ENCODE assay signal across 10 mouse cellular contexts in the genomic region with DNA sequence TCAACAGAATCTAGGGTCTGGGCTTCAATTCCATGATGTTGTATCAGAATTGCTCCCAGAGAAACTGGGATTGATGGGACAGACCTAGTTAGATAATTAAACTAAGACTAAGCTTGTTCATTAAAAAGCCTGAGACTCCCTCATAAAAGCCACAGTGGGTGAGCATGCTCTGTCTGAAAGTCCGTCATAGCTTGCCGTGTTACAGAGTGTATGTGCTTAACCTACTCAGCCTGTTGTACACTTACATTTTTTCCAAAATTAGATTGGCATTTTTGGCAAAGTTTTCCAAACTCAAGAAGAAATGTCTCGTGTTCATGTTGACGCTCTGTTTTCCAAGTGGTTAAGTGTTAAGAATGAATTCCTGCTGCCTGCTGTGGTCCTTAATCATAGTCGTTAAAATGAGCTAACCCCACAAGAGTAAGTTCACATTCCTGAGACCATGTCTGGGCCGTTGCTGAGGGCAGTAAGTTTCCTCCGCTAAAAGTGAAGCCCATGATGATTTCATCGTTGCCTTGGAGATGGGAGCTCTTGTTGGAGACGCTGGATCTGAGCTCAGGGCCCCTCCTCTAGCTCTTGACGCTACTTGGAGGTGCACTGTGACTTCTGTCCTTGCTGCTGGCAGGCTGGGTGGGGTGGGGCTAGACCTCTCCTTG.
A peak's percentile ranks its signal among the peaks of the same experiment; 100 is the strongest.
DNase-seq lines count a peak whose midpoint lies in the region; ATAC-seq lines count a peak whose summit lies in the region.
"Had no signal": no experiment of that assay in that cellular context is flagged by ENCODE, and none has a peak within 500 bp of the region (broad histone marks: within the 10 kb centered on the region; RNA-seq: fewer than 3 reads in every experiment).

No protein-coding gene starts in this region.

- no peak overlapping the region for H3K9ac ChIP-seq in hindbrain, embryonic 11.5 days (ENCODE audit: low read depth, low read length)
- no peak overlapping the region for H3K9ac ChIP-seq in hindbrain, embryonic 14.5 days
- no peak overlapping the region for H3K9ac ChIP-seq in intestine, embryonic 15.5 days

- no peak overlapping the region for H3K4me2 ChIP-seq in hindbrain, embryonic 11.5 days (replicated peaks; ENCODE audit: low read depth, low read length)
- no peak overlapping the region for H3K4me2 ChIP-seq in hindbrain, embryonic 14.5 days (replicated peaks)
- H3K4me2 ChIP-seq in intestine, embryonic 15.5 days (replicated peaks) = no peak overlapping the region

- no peak for DNase-seq in hindbrain, embryonic 11.5 days (ENCODE audit: low spot score)
- no peak for DNase-seq in hindbrain, embryonic 14.5 days (ENCODE audit: low spot score)
- DNase-seq in embryo, embryonic 11.5 days (ENCODE audit: low read depth, low spot score) = peak; percentile 43
- DNase-seq in lung, postnatal 36 days = peak; percentile 76
- DNase-seq in left cerebral cortex, postnatal 10 days (ENCODE audit: extremely low spot score in 1 of 2, low spot score in 2 of 2) = no peak
- DNase-seq in right cerebral cortex, postnatal 10 days (ENCODE audit: low spot score in 2 of 2) = no peak
- DNase-seq: gastrocnemius, postnatal 14 days had no signal

- 0 out of 2 replicates have a peak, but pooled peaks cover 2% of the 10 kb centered on the region for H3K4me1 ChIP-seq in hindbrain, embryonic 11.5 days (replicated peaks; ENCODE audit: control insufficient read depth, insufficient read depth, low read length)
- no peaks in the 10 kb centered on the region for H3K4me1 ChIP-seq in hindbrain, embryonic 14.5 days (replicated peaks; ENCODE audit: control insufficient read depth, insufficient read depth, low read length)
- H3K4me1 ChIP-seq in intestine, embryonic 15.5 days (replicated peaks) = no peaks in the 10 kb centered on the region

- WGBS in hindbrain, embryonic 11.5 days = 54% methylated on average over 10 of the region's 10 CpGs
- WGBS in hindbrain, embryonic 14.5 days = 42% methylated on average over 10 of the region's 10 CpGs
- WGBS in intestine, embryonic 15.5 days = 35% methylated on average over 10 of the region's 10 CpGs

- ATAC-seq in hindbrain, embryonic 11.5 days (ENCODE audit: low FRiP score) = peak; percentile 40; the same call in 1 of the 2 replicates
- ATAC-seq in hindbrain, embryonic 14.5 days (ENCODE audit: low FRiP score) = no peak
- peak; percentile 61 for ATAC-seq in intestine, embryonic 15.5 days
- ATAC-seq in monocyte, adult 5-6 weeks (replicated peaks; ENCODE audit: insufficient number of reproducible peaks, low FRiP score, low TSS enrichment, poor library complexity, severe bottlenecking) = no peak

- H3K4me3 ChIP-seq in hindbrain, embryonic 11.5 days (ENCODE audit: low read depth, low read length) = no peak overlapping the region
- H3K4me3 ChIP-seq in hindbrain, embryonic 14.5 days (replicated peaks; ENCODE audit: low read length) = no peak overlapping the region
- no peak overlapping the region for H3K4me3 ChIP-seq in intestine, embryonic 15.5 days (replicated peaks)
- H3K4me3 ChIP-seq: left cerebral cortex, adult 2 months had no signal

- no peaks in the 10 kb centered on the region for H3K9me3 ChIP-seq in hindbrain, embryonic 11.5 days (ENCODE audit: control insufficient read depth, low read length)
- H3K9me3 ChIP-seq in hindbrain, embryonic 14.5 days (ENCODE audit: control insufficient read depth, low read length) = no peaks in the 10 kb centered on the region
- no peaks in the 10 kb centered on the region for H3K9me3 ChIP-seq in intestine, embryonic 15.5 days

- H3K36me3 ChIP-seq in hindbrain, embryonic 11.5 days (ENCODE audit: control insufficient read depth, insufficient read depth, low read length) = peaks cover 4% of the 10 kb centered on the region; the same call in 1 of the 2 replicates
- H3K36me3 ChIP-seq in hindbrain, embryonic 14.5 days (replicated peaks; ENCODE audit: control insufficient read depth, insufficient read depth) = peaks cover 62% of the 10 kb centered on the region
- peaks cover 5% of the 10 kb centered on the region; the same call in 1 of the 2 replicates for H3K36me3 ChIP-seq in intestine, embryonic 15.5 days

- no peak overlapping the region for H3K27ac ChIP-seq in hindbrain, embryonic 11.5 days (ENCODE audit: low read depth, low read length)
- no peak overlapping the region for H3K27ac ChIP-seq in hindbrain, embryonic 14.5 days
- no peak overlapping the region for H3K27ac ChIP-seq in intestine, embryonic 15.5 days
- H3K27ac ChIP-seq: left cerebral cortex, adult 2 months had no signal

- intact Hi-C loops in left cerebral cortex, postnatal 10 days (cut with DNase I) = no loop called here

- no peaks in the 10 kb centered on the region for H3K27me3 ChIP-seq in hindbrain, embryonic 11.5 days (ENCODE audit: control insufficient read depth, insufficient read depth, low read length)
- no peaks in the 10 kb centered on the region for H3K27me3 ChIP-seq in hindbrain, embryonic 14.5 days (ENCODE audit: control insufficient read depth, insufficient read depth, low read length)
- no peaks in the 10 kb centered on the region for H3K27me3 ChIP-seq in intestine, embryonic 15.5 days (replicated peaks)

Comparison
In these comparisons a context has a peak if more than half of its experiments do, and no peak if none do; other contexts are left out.
1. ATAC-seq: peak in hindbrain, embryonic 11.5 days (single experiment) and intestine, embryonic 15.5 days (single experiment); none in hindbrain, embryonic 14.5 days (single experiment) and monocyte, adult 5-6 weeks (single experiment).
2. DNase-seq: peak in embryo, embryonic 11.5 days (single experiment) and lung, postnatal 36 days (single experiment); none in hindbrain, embryonic 11.5 days (single experiment), hindbrain, embryonic 14.5 days (single experiment), left cerebral cortex, postnatal 10 days (0 of 2) and right cerebral cortex, postnatal 10 days (0 of 2).